Mouse (Mus musculus): ENCODE results near the gene Tsg101.

- TF ChIP-seq POLR2A (IDR thresholded peaks at IDR 0.05; ENCODE audit: low read depth, low read length) (no peak), CTCF (conservative IDR thresholded peaks at IDR 0.05; ENCODE audit: insufficient read depth, insufficient read length, low read depth, low read length) (no peak)
These were observed 70.5 kb downstream of the Tsg101 start for GRCm38 (mm10) chr7:46849287-46849686.

Data from kidney, adult 2 months (tissue).